Mouse (Mus musculus): ENCODE data around the gene Arl4d.

GRCm38 (mm10) chr11:101687351-101688301 lies 22.3 kb downstream of the Arl4d start:
- no peak for TF ChIP-seq CTCF (IDR thresholded peaks at IDR 0.05; ENCODE audit: low read depth)
- TF ChIP-seq EP300 (IDR thresholded peaks at IDR 0.05; ENCODE audit: low read depth), result no peak
